Comparison of ENCODE assay signal across 12 mouse cellular contexts in the genomic region with DNA sequence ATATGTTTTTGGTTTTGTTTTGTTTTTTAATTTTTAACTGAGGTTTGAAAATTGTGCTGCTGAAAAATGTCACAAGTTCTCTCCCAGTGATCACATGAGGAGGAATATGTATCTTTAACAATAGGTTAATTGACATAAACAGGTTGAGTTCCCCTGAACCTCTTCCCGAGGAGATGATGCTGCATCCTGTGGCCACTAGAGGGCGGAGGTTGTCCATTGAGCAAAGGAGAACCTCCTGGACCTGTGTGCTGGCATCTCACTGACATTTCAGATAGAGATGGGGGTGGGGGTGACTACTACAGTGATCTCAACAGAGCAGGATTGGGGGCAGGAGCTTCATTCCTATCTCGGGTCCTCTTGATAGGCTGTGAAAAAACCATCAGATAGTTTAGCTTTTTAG. TPM values are rescaled to one million over a fixed set of nuclear protein-coding genes. Genes with fewer than 3 reads are reported as not detected.
A peak's percentile ranks its signal among the peaks of the same experiment; 100 is the strongest.
DNase-seq lines count a peak whose midpoint lies in the region; TF ChIP-seq lines count a peak whose summit lies in the region.
"Had no signal": no experiment of that assay in that cellular context is flagged by ENCODE, and none has a peak within 500 bp of the region (broad histone marks: within the 10 kb centered on the region; RNA-seq: fewer than 3 reads in every experiment).

No protein-coding gene starts in this region.

- no peak overlapping the region for H3K4me3 ChIP-seq in testis, adult 2 months (ENCODE audit: control insufficient read depth, low read depth, low read length)
- H3K4me3 ChIP-seq: erythroblast, embryonic 14.5 days had no signal

- no peaks in the 10 kb centered on the region for H3K27me3 ChIP-seq in testis, adult 2 months (ENCODE audit: control insufficient read depth, insufficient read depth, low read length)

- peak; percentile 13 to 43 for DNase-seq in adrenal gland, adult 18-20 months (ENCODE audit: low spot score in 2 of 2)
- DNase-seq in adrenal gland, adult 8-10 months, result no peak
- DNase-seq in testis, postnatal 14 days (ENCODE audit: low spot score), result no peak
- peak; percentile 45 for DNase-seq in induced T-regulatory cell, adult 2 months (ENCODE audit: low read depth)
- DNase-seq in thymus, postnatal 0 days (ENCODE audit: low spot score), result peak; percentile 24
- no peak for DNase-seq in frontal cortex, adult 2 months (ENCODE audit: extremely low spot score in 1 of 2, low spot score in 1 of 2)
- no peak for DNase-seq in cerebellum, adult 11-12 months

- no peak overlapping the region for H3K27ac ChIP-seq in testis, adult 2 months (ENCODE audit: control insufficient read depth, insufficient read depth, low read depth, low read length)

- H3K4me1 ChIP-seq in testis, adult 2 months (ENCODE audit: control insufficient read depth, insufficient read depth, low read length), result no peaks in the 10 kb centered on the region

- peak; percentile 70; the same call in 1 of the 2 replicates for TF ChIP-seq CTCF in testis, adult 2 months (IDR thresholded peaks at IDR 0.05; ENCODE audit: control insufficient read depth, insufficient read depth, insufficient replicate concordance, low read depth, low read length)

- no peaks in the 10 kb centered on the region for H3K36me3 ChIP-seq in testis, adult 2 months (ENCODE audit: control insufficient read depth, insufficient read depth, low read length)

- TF ChIP-seq POLR2A in testis, adult 2 months (IDR thresholded peaks at IDR 0.05; ENCODE audit: control insufficient read depth, low read depth, low read length), result no peak

RNA-seq across cellular contexts. Expression of gene 4933421I07Rik, which starts 2.7 kb away (rescaled TPM):
- not detected for total RNA-seq in adrenal gland, adult 18-20 months (2021)
- total RNA-seq in adrenal gland, adult 8-10 months (2022), result not detected
- 32.9 and 37.1 TPM in 2 replicates for polyA plus RNA-seq in testis, adult 2 months (2012; rRNA removed)
- not detected in 2 replicates for polyA plus RNA-seq in thymus, postnatal 0 days (2015; fragmentation: Nextera tagmentation; extraction: Ambion mirVana)
- polyA plus RNA-seq in frontal cortex, adult 2 months (2012; rRNA removed), result not detected in 2 replicates
- total RNA-seq: left cerebral cortex, adult 8-10 months had no signal
- polyA plus RNA-seq: C2C12; erythroblast, embryonic 14.5 days; neural tube, embryonic 14.5 days had no signal

RNA-seq across cellular contexts. Expression of gene Zfp141, which starts 54.9 kb away (rescaled TPM):
- 10 to 100 TPM; 11.3 to 11.8 TPM for total RNA-seq in adrenal gland, adult 18-20 months (2021)
- 10 to 100 TPM; 14.7 to 28.4 (median 20.0) TPM for total RNA-seq in adrenal gland, adult 8-10 months (2022)
- polyA plus RNA-seq in testis, adult 2 months (2012; rRNA removed), result 3.2 and 6.2 TPM in 2 replicates
- polyA plus RNA-seq in thymus, postnatal 0 days (2015; fragmentation: Nextera tagmentation; extraction: Ambion mirVana), result 6.6 and 7.1 TPM in 2 replicates
- polyA plus RNA-seq in frontal cortex, adult 2 months (2012; rRNA removed), result 10.3 and 11.8 TPM in 2 replicates

Comparison
In these comparisons a context has a peak if more than half of its experiments do, and no peak if none do; other contexts are left out.
1. DNase-seq: peak in adrenal gland, adult 18-20 months (2 of 2), induced T-regulatory cell, adult 2 months (single experiment) and thymus, postnatal 0 days (single experiment); none in adrenal gland, adult 8-10 months (single experiment), testis, postnatal 14 days (single experiment), frontal cortex, adult 2 months (0 of 2) and cerebellum, adult 11-12 months (single experiment).
2. RNA of gene 4933421I07Rik, which starts 2.7 kb away (polyA plus RNA-seq): 32.9 to 37.1 TPM in testis, adult 2 months; not detected in thymus, postnatal 0 days and not detected in frontal cortex, adult 2 months; every median in the first group is over 10 times any median in the second.